Mouse (Mus musculus): ENCODE results near the gene Ces1f.
"Not testable (repeated sequence)": the region's sequence is repeated elsewhere in the genome, so short reads cannot be mapped to it uniquely, and the experiment has no call there.

Ces1f gene

GRCm38 (mm10) chr8:93279556-93279955 lies at the start of gene Ces1f:
Ces1f (minus strand) TSS chr8:93279747.
- no peak for DNase-seq (ENCODE audit: low spot score in 2 of 2)

- no peak for DNase-seq (ENCODE audit: low spot score in 2 of 2)
Observed at GRCm38 (mm10) chr8:93325123-93325522, 45.6 kb upstream of the Ces1f start.

DNA sequence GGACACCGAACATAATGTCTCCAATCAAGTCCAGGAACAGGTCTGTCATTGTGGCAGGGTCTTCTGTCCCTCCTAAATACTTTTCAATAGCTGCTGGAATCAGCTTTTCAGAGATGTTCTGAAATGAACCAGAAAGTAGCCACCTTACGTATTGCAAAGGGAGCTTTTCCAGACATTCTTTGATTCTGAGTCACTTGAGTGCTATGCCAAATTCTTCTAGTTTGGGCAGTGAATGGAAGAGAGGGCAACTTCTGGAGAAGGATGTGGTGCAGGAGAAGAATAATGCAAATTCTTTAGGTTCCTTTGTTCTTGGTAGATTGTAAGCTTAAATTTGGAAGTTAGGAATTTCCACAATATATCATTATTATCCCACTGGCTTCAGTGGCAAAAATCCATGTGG lies 37.5 kb upstream of the Ces1f start:
- DNase-seq (ENCODE audit: low spot score in 2 of 2), result no peak

- no peak for DNase-seq (ENCODE audit: low spot score in 2 of 2)
Observed at GRCm38 (mm10) chr8:93315557-93315956, 36.0 kb upstream of the Ces1f start.

DNA sequence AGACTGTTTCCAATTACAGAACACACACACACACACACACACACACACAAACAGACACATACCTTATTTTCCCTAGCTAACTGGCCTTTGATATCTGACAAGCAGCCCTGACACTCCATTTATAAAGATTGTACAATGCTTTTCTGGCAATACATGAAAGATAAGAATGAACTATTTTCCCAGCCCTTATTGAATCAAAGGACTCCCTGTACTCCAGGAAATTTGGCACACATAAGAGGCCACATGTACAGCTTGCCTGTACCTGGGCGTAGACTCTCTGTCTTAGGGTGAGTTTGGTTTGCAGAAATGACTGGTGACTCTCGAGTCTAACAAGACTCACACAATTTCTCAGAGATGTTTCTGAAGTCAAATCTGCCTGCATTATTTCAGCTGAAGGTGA lies 4.3 kb upstream of the Ces1f start:
- no peak for DNase-seq (ENCODE audit: low spot score in 2 of 2)

DNA sequence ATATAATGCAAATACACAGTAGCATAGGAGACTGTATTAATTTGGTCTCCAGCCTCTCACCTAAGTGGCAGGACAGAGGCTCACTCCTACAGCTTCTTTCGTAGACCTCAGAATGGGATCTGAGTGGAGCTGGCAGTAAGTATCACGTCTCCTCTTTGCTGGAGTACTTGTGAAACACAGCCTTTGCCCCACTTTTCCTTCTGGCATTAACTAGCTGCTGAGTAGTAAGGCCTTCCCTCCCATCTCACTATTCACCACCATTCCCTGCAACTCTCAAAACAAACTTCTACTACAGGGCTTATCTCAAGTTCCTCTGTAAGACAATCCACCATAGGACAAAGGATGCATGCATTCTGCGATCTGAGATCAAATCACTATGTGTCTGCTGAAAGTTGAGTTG lies 2.8 kb upstream of the Ces1f start:
- DNase-seq (ENCODE audit: low spot score in 2 of 2), result no peak

DNA sequence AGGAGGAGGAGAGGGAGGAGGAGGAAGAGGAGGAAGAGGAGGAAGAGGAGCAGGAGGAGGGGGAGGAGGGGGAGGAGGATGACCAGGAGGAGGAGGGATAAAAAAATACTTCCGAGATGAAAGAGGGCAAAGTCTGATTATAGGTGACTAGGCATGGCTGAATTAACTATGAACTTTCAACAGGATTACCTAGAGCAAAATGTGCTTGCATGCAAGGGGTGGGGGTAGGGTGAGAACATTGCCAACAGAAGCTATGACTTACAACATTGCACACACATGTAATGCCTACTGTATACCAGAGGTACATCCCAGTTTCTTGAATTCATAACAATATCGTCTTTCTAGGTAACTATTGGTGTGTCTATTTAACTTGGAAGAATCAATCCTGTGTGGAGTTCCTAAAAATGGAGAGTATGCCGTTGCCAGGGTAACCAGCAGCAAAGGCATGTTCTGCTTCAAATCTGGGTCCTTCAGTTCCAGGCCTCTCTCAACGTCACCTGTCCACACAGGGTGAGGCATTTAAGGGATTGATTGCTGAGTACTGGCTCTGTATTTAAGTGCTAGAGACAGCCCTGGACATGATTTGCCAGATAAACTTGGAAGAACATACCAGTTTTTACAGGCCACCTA lies 1.3 kb downstream of the Ces1f start:
- DNase-seq (ENCODE audit: low spot score in 2 of 2), result no peak

- no peak for DNase-seq (ENCODE audit: low spot score in 2 of 2)
Observed at GRCm38 (mm10) chr8:93274609-93275008, 4.9 kb downstream of the Ces1f start.

GRCm38 (mm10) chr8:93273321-93273720 lies 6.2 kb downstream of the Ces1f start:
- DNase-seq (ENCODE audit: low spot score in 2 of 2), result no peak

GRCm38 (mm10) chr8:93272686-93273085 lies 6.9 kb downstream of the Ces1f start:
- no peak for DNase-seq (ENCODE audit: low spot score in 2 of 2)

DNA sequence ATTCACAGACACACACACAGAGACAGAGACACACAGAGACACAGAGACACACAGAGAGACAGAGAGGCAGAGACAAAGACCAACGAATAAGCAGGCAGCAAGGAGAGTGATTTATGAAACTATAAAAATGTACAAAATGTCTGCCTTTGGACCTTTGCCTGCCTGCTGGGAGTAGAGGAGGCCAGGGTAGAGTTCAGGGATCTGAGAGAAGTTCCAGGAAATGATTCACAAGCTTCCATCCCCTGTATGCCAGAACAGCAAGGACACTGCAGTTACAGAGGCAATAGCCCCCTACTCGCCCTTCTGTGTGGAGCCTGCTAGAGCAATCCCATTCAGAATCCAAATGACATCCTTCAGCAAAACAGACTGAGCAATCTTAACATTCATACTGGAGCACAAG lies 18.1 kb downstream of the Ces1f start:
- no peak for DNase-seq (ENCODE audit: low spot score in 2 of 2)

DNA sequence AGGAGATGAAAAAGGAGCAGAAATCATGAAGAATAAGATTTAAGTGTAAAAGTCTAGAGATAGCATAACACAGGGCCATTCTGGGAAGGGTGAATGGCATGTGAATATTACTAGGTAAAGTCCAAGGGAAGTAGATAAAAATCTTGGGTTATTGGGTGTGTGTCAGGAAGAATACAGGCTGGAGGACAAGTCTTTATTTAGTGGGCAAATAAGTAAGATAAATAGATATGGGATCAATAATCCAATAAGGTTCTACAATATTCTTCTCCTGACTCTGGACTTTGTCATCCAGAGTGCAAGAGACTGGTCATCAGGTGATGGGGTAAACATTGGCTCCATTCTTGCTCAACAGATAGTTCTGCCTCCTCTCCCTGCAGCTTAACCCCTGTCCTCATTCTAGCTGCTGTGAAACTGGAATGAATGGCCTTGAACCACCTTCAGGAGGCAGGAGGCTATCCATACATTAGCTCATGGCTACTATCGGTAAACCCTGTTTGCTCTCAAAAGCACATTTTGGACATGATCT lies 27.1 kb downstream of the Ces1f start:
- no peak for DNase-seq (ENCODE audit: low spot score in 2 of 2)

- no peak for DNase-seq (ENCODE audit: low spot score in 2 of 2)
Observed at GRCm38 (mm10) chr8:93246057-93246456, 33.5 kb downstream of the Ces1f start.

GRCm38 (mm10) chr8:93239884-93240283 lies 39.7 kb downstream of the Ces1f start:
- DNase-seq (ENCODE audit: low spot score in 2 of 2), result no peak

DNA sequence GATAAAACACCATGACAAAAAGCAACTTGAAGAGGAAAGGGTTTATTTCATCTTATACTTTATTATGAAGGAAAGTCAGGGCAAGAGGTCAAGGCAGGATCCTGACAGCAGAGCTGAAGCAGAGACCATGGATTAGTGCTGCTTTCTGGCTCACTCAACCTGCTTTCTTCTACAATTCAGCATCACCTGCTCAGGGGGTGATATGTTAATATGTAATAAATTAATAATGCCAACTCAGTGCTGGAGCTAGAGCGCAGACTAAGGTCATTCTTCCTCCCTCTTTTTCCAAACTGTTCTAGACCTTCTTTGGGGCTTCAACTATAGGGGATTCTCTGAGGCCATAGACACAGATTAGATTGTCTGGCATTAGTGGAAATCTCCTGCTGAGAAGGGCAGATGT lies 43.9 kb downstream of the Ces1f start:
- no peak for DNase-seq (ENCODE audit: low spot score in 2 of 2)

DNA sequence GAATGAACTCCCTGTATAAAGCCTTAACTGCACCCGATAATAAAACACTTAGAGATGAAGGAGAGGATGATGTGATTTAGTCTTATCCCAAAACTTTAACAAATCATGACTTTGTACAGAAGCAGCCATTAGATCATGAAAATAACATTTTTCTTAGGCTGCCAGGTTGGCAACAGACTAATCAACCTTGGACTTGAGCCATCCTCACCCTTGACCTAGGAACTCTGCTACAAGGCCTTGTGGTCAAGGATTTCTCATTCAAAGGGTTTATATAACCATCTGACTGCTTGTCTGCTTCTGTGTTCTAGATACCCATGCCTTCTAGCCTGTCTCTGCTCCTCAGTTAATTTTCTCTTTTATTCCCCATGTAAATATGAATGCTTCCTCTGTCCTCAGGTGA lies 44.8 kb downstream of the Ces1f start:
- no peak for DNase-seq (ENCODE audit: low spot score in 2 of 2)

DNA sequence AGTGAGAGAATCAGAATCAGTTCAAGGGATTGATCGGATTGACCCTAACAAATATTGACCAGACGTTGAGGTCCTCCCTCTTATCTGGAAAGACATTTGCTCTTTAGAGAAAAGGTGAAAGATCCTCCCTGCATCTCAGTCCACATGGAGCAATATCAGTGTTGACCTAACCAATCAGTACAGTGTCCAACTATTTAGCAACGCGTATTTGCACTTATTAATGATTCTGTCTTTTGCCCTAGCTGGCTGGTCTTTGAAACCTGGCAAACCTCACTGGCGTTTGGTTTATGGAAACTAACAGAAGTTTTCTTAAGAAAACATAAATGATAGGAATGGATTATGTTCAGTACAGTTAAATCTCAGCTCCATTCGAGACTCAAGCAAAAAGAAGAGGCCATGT lies 45.5 kb downstream of the Ces1f start:
- no peak for DNase-seq (ENCODE audit: low spot score in 2 of 2)

- DNase-seq (ENCODE audit: low spot score in 2 of 2), result no peak
Observed at GRCm38 (mm10) chr8:93229446-93229845, 50.1 kb downstream of the Ces1f start, which contains the start of gene Ces1e. Ces1e (minus strand) TSS chr8:93229619.

DNA sequence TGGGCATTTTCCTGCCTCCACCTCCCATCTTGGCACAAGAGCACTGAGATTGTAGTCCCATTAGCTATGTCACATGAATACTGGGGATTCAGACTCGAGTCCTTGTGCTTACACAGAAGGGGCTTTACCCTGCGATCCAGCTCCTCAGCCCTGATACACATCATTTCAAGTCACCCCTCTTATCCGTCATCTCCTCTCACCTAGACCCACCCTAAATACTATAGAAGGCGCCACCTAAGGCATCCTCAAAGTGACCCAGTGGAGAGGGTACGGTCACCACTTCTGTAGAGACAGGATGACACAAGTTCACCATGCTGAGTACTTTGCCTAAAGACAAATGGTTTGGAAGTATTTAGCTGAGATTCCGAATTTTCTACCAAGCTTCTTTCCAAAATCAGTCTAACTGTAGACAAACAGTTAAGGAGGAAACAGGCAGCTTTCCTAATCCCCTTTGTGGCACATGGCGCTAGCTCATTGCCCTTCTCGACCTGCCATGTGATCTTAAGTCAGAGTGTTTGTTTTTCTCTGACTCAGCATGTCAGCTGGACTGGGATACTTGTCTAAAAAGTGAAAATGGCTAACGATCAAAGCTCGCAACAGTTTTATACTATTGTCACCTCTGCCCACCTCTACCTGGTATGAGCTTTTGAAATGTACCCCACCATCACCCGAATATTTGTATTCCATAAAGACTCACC lies 50.7 kb downstream of the Ces1f start:
- no peak for DNase-seq (ENCODE audit: low spot score in 2 of 2)

GRCm38 (mm10) chr8:93226471-93226870 lies 53.1 kb downstream of the Ces1f start:
- not testable (repeated sequence) for DNase-seq (ENCODE audit: low spot score in 2 of 2)

- no peak for DNase-seq (ENCODE audit: low spot score in 2 of 2)
Observed at GRCm38 (mm10) chr8:93221896-93222295, 57.7 kb downstream of the Ces1f start.

- no peak for DNase-seq (ENCODE audit: low spot score in 2 of 2)
Observed at GRCm38 (mm10) chr8:93217867-93218266, 61.7 kb downstream of the Ces1f start.

GRCm38 (mm10) chr8:93217375-93217774 lies 62.2 kb downstream of the Ces1f start:
- DNase-seq (ENCODE audit: low spot score in 2 of 2), result no peak
